Mouse (Mus musculus): Measurements from ENCODE around the gene Ell. TPM values are rescaled to one million over a fixed set of nuclear protein-coding genes. Genes with fewer than 3 reads are reported as not detected.

Gene Ell
- polyA plus RNA-seq, 1 experiment from 2014 or later: 13.0 TPM

- Histone ChIP-seq H3K9ac (ENCODE audit: low read length) (no peak overlapping the region), H3K36me3 (ENCODE audit: control insufficient read depth, insufficient read depth, low read length) (no peaks in the 10 kb centered on the region), H3K27me3 (ENCODE audit: control insufficient read depth, insufficient read depth, low read length) (peaks cover 100% of the 10 kb centered on the region), H3K4me1 (ENCODE audit: control insufficient read depth in 2 of 2, insufficient read depth in 2 of 2, low read length in 2 of 2) (peaks cover 6 to 24% of the 10 kb centered on the region in 2 experiments; a peak in 3 of 4 replicates), H3K9me3 (ENCODE audit: control insufficient read depth, low read length) (no peaks in the 10 kb centered on the region), H3K4me3 (ENCODE audit: control insufficient read depth in 1 of 2, insufficient read depth in 1 of 2, low read depth in 1 of 2, low read length in 2 of 2) (no peak overlapping the region), H3K4me2 (ENCODE audit: low read length) (0 out of 2 replicates have a peak overlapping the region, but pooled peaks have one; percentile 74), H3K27ac (replicated peaks in 1 of 2; ENCODE audit: control insufficient read depth in 1 of 2, insufficient read depth in 1 of 2, low read depth in 2 of 2, low read length in 2 of 2) (no peak overlapping the region)
- no peak for ATAC-seq (ENCODE audit: insufficient number of reproducible peaks, insufficient read depth, low FRiP score, low read depth)
- 4% methylated on average over 28 of the region's 28 CpGs for WGBS
Observed at GRCm38 (mm10) chr8:70494416-70494945, 44.8 kb upstream of the Ell start.

GRCm38 (mm10) chr8:70495001-70495770, 44.1 kb upstream of the Ell start:
- no peak overlapping the region for H3K4me2 ChIP-seq (ENCODE audit: low read length)
- H3K9me3 ChIP-seq (ENCODE audit: control insufficient read depth, low read length): no peaks in the 10 kb centered on the region
- H3K9ac ChIP-seq (ENCODE audit: low read length): no peak overlapping the region; the same call in 1 of the 2 replicates
- WGBS: 8% methylated on average over 18 of the region's 21 CpGs
- H3K4me1 ChIP-seq (ENCODE audit: control insufficient read depth in 2 of 2, insufficient read depth in 2 of 2, low read length in 2 of 2): peaks cover 4 to 20% of the 10 kb centered on the region in 2 experiments; a peak in 3 of 4 replicates
- ATAC-seq (ENCODE audit: insufficient number of reproducible peaks, insufficient read depth, low FRiP score, low read depth): no peak
- peaks cover 100% of the 10 kb centered on the region for H3K27me3 ChIP-seq (ENCODE audit: control insufficient read depth, insufficient read depth, low read length)
- no peak overlapping the region for H3K27ac ChIP-seq (replicated peaks in 1 of 2; ENCODE audit: control insufficient read depth in 1 of 2, insufficient read depth in 1 of 2, low read depth in 2 of 2, low read length in 2 of 2)
- no peak overlapping the region for H3K4me3 ChIP-seq (ENCODE audit: control insufficient read depth in 1 of 2, insufficient read depth in 1 of 2, low read depth in 1 of 2, low read length in 2 of 2)
- no peaks in the 10 kb centered on the region for H3K36me3 ChIP-seq (ENCODE audit: control insufficient read depth, insufficient read depth, low read length)

GRCm38 (mm10) chr8:70495771-70496062, 43.5 kb upstream of the Ell start:
- H3K36me3 ChIP-seq (ENCODE audit: control insufficient read depth, insufficient read depth, low read length): no peaks in the 10 kb centered on the region
- H3K9ac ChIP-seq (ENCODE audit: low read length): no peak overlapping the region; the same call in 1 of the 2 replicates
- no peak overlapping the region for H3K27ac ChIP-seq (replicated peaks in 1 of 2; ENCODE audit: control insufficient read depth in 1 of 2, insufficient read depth in 1 of 2, low read depth in 2 of 2, low read length in 2 of 2)
- no peak overlapping the region for H3K4me2 ChIP-seq (ENCODE audit: low read length)
- WGBS: 8% methylated on average over 12 of the region's 12 CpGs
- H3K27me3 ChIP-seq (ENCODE audit: control insufficient read depth, insufficient read depth, low read length): peaks cover 100% of the 10 kb centered on the region
- no peaks in the 10 kb centered on the region for H3K9me3 ChIP-seq (ENCODE audit: control insufficient read depth, low read length)
- H3K4me3 ChIP-seq (ENCODE audit: control insufficient read depth in 1 of 2, insufficient read depth in 1 of 2, low read depth in 1 of 2, low read length in 2 of 2): no peak overlapping the region
- peaks cover 4 to 21% of the 10 kb centered on the region in 2 experiments; a peak in 3 of 4 replicates for H3K4me1 ChIP-seq (ENCODE audit: control insufficient read depth in 2 of 2, insufficient read depth in 2 of 2, low read length in 2 of 2)
- no peak for ATAC-seq (ENCODE audit: insufficient number of reproducible peaks, insufficient read depth, low FRiP score, low read depth)

GRCm38 (mm10) chr8:70500386-70501301, 38.6 kb upstream of the Ell start:
- no peak for ATAC-seq (ENCODE audit: insufficient number of reproducible peaks, insufficient read depth, low FRiP score, low read depth)
- Histone ChIP-seq H3K36me3 (ENCODE audit: control insufficient read depth, insufficient read depth, low read length) (peaks cover 14% of the 10 kb centered on the region), H3K4me1 (ENCODE audit: control insufficient read depth in 2 of 2, insufficient read depth in 2 of 2, low read length in 2 of 2) (peaks cover 14 to 32% of the 10 kb centered on the region in 2 experiments)

GRCm38 (mm10) chr8:70501820-70502529, 37.3 kb upstream of the Ell start:
- H3K4me3 ChIP-seq (ENCODE audit: control insufficient read depth in 1 of 2, insufficient read depth in 1 of 2, low read depth in 1 of 2, low read length in 2 of 2): peak overlapping the region in 1 of 2 experiments; percentile 16; a peak in 2 of 4 replicates

More at GRCm38 (mm10) chr8:70500386-70501301, 38.6 kb upstream of the Ell start:
- 9% methylated on average over 39 of the region's 39 CpGs for WGBS
- Histone ChIP-seq H3K4me2 (ENCODE audit: low read length) (peak overlapping the region; percentile 31; the same call in 1 of the 2 replicates), H3K27me3 (ENCODE audit: control insufficient read depth, insufficient read depth, low read length) (peaks cover 80% of the 10 kb centered on the region), H3K9ac (ENCODE audit: low read length) (no peak overlapping the region), H3K4me3 (ENCODE audit: control insufficient read depth in 1 of 2, insufficient read depth in 1 of 2, low read depth in 1 of 2, low read length in 2 of 2) (no peak overlapping the region), H3K27ac (replicated peaks in 1 of 2; ENCODE audit: control insufficient read depth in 1 of 2, insufficient read depth in 1 of 2, low read depth in 2 of 2, low read length in 2 of 2) (no peak overlapping the region), H3K9me3 (ENCODE audit: control insufficient read depth, low read length) (no peaks in the 10 kb centered on the region)

GRCm38 (mm10) chr8:70502540-70502939, 36.7 kb upstream of the Ell start:
- H3K4me1 ChIP-seq (ENCODE audit: control insufficient read depth in 2 of 2, insufficient read depth in 2 of 2, low read length in 2 of 2): peaks cover 18 to 37% of the 10 kb centered on the region in 2 experiments
- peaks cover 61% of the 10 kb centered on the region for H3K27me3 ChIP-seq (ENCODE audit: control insufficient read depth, insufficient read depth, low read length)
- no peak for ATAC-seq (ENCODE audit: insufficient number of reproducible peaks, insufficient read depth, low FRiP score, low read depth)
- no peak overlapping the region for H3K27ac ChIP-seq (replicated peaks in 1 of 2; ENCODE audit: control insufficient read depth in 1 of 2, insufficient read depth in 1 of 2, low read depth in 2 of 2, low read length in 2 of 2)
- 31% methylated on average over 12 of the region's 12 CpGs for WGBS
- no peaks in the 10 kb centered on the region for H3K9me3 ChIP-seq (ENCODE audit: control insufficient read depth, low read length)
- H3K9ac ChIP-seq (ENCODE audit: low read length): peak overlapping the region; percentile 27; the same call in 1 of the 2 replicates
- H3K36me3 ChIP-seq (ENCODE audit: control insufficient read depth, insufficient read depth, low read length): peaks cover 21% of the 10 kb centered on the region
- H3K4me2 ChIP-seq (ENCODE audit: low read length): peak overlapping the region; percentile 50
- H3K4me3 ChIP-seq (ENCODE audit: control insufficient read depth in 1 of 2, insufficient read depth in 1 of 2, low read depth in 1 of 2, low read length in 2 of 2): peak overlapping the region in 1 of 2 experiments; percentile 16; a peak in 1 of 4 replicates

More at GRCm38 (mm10) chr8:70501820-70502529, 37.3 kb upstream of the Ell start:
- Histone ChIP-seq H3K4me2 (ENCODE audit: low read length) (peak overlapping the region; percentile 50), H3K4me1 (ENCODE audit: control insufficient read depth in 2 of 2, insufficient read depth in 2 of 2, low read length in 2 of 2) (peaks cover 18 to 37% of the 10 kb centered on the region in 2 experiments), H3K9me3 (ENCODE audit: control insufficient read depth, low read length) (no peaks in the 10 kb centered on the region), H3K9ac (ENCODE audit: low read length) (peak overlapping the region; percentile 27; the same call in 1 of the 2 replicates), H3K27ac (replicated peaks in 1 of 2; ENCODE audit: control insufficient read depth in 1 of 2, insufficient read depth in 1 of 2, low read depth in 2 of 2, low read length in 2 of 2) (no peak overlapping the region), H3K27me3 (ENCODE audit: control insufficient read depth, insufficient read depth, low read length) (peaks cover 67% of the 10 kb centered on the region), H3K36me3 (ENCODE audit: control insufficient read depth, insufficient read depth, low read length) (peaks cover 15% of the 10 kb centered on the region)
- ATAC-seq (ENCODE audit: insufficient number of reproducible peaks, insufficient read depth, low FRiP score, low read depth): no peak
- 13% methylated on average over 20 of the region's 23 CpGs for WGBS

All from heart, embryonic 14.5 days (tissue).